Mouse (Mus musculus): ENCODE measurements at regions not wholly inside any gene's neighbourhood (a gene's known extent, or its start where the extent isn't known, plus 50 kb on each side); places are given as distances from the start of the nearest gene placed in this dataset.

DNA sequence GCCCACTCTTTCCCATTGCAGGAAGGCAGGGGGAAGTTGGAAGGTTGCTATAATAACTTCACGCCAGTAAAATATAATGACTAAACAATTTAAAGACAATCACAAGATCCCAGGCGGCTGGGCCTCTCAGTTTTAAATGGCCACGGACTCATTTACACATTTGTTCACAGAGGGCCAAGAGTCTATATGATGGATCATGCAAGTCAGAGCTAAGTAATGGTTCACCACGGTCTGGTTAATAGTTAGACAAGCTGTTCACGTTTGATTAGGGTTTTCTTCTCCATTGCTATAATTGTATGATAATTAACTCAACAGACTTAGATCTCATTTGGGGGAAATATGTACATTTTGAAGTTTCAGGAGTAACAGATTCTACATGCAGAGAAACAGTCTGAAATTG is 170.0 kb downstream of the Ppargc1a start:
- DNase-seq: no peak

DNA sequence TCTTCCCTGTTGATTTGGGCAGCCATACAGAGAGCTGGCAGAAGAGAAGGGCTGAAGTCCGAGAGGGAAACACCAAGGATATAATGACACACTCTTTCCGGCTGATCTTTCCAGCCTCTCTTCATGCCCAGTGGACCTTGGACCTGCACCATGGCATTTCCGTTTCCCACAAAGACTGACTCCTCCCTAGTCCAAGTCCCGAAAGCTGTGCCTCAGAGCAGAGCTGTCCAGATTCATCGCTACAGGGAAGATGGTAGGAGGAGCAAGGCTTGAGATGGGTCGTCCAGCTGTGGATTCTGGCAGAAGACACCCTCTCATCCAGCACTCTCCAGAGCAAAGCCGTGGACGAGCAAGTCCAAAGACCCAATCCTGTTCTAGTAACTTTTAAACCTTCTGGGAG is 176.2 kb downstream of the Ppargc1a start:
- DNase-seq: no peak

DNA sequence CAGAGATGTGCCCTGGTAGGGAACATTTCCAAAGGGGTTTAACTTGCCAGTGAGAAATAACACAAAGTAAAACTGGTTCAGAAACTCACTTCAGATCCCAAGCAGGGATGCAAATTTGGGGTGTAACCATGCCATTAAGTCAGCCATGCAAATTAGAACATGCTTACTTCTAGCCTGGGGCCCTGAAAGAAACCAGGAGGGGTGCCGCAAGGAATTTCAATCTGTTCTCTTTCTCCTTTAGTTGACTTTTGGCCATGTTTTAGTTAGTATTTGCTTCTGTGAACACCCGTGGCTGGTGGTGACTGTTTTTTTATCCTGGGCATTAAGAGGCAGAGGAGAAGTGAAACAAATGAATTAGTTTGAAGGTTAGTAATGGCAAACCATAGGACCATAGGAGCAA is 179.8 kb downstream of the Ppargc1a start:
- DNase-seq: no peak

GRCm38 (mm10) chr5:51386409-51386808 is 181.1 kb downstream of the Ppargc1a start:
- no peak for DNase-seq

DNA sequence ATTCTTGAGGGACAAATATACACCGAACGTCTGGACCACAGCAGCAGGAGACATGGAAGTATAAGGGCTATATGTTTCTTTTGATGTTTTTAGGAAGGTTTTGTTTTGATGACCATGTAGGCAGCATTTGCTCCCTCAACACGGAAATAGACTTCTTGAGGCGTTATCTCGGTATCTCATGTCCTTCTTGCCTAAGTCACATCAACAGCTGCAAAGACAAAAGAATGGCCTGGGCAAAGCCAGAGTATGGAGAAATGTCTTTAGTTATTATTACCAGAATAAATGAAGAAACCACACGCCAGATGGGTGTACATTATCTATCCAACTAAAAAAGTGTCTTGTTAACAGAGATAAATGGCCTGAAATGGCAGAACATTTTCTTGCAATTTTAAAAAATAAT is 183.2 kb downstream of the Ppargc1a start:
- no peak for DNase-seq

GRCm38 (mm10) chr5:51359101-51359500 is 208.4 kb downstream of the Ppargc1a start:
- DNase-seq: no peak

DNA sequence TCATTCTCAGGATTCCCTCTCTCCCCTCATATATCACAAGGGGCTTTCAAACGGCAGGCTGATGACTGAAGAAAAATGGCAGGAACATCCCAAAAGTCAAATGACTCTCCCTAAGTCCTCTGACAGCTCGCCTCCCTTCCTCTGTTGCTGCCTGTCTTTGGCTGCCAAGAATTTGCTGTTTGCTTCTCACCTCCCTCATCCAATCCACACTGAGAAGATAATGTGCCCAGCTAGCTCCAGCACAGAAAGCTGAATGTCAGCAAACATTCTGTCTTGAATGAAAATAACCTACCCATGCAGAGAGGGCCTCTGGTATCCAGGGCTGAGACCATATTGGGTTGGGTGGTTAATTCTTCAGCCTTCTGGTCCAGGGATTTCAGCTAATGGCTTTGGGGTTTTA is 219.3 kb downstream of the Ppargc1a start:
- no peak for DNase-seq

DNA sequence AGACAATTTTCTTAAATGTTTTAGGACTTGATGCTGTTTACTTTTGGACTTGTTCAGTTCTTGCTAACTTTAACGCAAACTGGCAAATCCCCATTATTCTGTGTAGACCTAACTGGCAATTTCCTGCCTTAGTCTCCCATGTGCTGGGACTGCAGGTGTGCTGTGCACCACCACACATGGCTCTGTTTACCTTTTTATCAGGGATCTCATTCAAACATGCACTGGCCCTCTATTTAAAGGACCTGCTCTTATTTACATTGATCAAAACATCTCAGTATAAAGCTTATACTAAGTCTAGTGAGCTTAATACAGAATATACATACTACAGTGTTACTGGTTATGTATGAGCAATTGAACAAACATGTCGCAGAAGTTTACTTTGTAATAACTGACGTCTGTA is 238.4 kb downstream of the Ppargc1a start:
- DNase-seq: no peak

DNA sequence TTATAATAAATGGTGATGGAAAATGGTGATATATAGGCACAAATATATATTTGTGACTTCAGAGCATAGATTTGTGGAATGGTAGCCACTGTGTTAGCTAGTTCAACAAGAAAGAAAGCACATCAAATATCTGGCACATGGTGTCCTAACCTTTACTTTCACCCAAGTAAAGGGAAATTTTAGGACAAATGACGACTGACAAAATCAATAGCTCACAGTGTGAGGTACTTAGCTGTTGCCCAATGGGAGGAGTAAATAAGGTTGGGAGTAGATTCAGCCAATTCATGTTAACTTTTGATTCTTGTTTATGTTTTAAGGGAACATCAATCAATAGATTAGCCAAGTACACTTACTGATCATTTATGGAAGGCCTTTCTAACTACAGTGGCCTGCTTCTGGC is 278.3 kb downstream of the Ppargc1a start:
- DNase-seq: no peak

GRCm38 (mm10) chr5:51288234-51288633 is 279.3 kb downstream of the Ppargc1a start:
- no peak for DNase-seq

- DNase-seq: peak; percentile 26
Observed at GRCm38 (mm10) chr5:51241156-51241555, 326.4 kb downstream of the Ppargc1a start.

DNA sequence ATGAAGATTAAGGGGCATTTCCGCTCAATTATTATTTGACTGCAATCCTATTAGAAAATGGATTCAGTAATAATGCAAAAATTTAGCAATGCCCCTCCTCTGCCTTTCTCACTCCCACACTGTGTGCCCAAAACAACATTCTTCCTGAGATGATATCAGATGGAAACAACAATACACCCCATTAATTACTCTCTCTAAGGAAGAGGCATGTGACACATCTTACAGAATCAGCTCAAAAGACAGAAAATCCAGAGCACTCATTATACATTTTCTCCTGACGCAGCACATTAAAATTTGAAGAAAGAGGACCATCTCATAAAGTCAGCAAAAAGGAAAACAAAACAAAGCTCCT is 333.5 kb downstream of the Ppargc1a start:
- DNase-seq: no peak

- DNase-seq: no peak
Observed at GRCm38 (mm10) chr5:51233271-51234003, 334.1 kb downstream of the Ppargc1a start.

GRCm38 (mm10) chr5:51229806-51230205 is 337.7 kb downstream of the Ppargc1a start:
- DNase-seq: no peak

DNA sequence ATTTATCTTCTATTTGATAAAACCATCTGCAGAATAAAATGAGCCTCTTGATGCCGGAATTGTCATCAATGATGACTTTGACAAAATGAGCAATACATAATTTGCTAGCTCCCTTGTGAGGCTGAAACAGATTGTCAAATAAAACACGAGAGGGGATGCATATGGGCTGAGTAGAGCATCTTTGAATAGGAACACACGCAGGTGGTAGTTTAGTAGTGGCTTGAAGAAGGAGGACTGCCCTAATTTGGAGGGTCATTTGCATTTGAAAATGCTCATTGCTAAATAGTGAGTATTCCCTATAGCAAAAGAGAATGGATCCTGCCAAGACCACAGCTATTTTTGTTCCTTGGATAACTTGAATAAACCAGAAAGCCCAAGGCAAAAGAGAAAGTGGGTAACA is 339.5 kb downstream of the Ppargc1a start:
- DNase-seq: no peak

GRCm38 (mm10) chr5:51203266-51203665 is 364.3 kb downstream of the Ppargc1a start:
- DNase-seq: no peak

GRCm38 (mm10) chr5:51202525-51203215 is 364.9 kb downstream of the Ppargc1a start:
- DNase-seq: no peak

DNA sequence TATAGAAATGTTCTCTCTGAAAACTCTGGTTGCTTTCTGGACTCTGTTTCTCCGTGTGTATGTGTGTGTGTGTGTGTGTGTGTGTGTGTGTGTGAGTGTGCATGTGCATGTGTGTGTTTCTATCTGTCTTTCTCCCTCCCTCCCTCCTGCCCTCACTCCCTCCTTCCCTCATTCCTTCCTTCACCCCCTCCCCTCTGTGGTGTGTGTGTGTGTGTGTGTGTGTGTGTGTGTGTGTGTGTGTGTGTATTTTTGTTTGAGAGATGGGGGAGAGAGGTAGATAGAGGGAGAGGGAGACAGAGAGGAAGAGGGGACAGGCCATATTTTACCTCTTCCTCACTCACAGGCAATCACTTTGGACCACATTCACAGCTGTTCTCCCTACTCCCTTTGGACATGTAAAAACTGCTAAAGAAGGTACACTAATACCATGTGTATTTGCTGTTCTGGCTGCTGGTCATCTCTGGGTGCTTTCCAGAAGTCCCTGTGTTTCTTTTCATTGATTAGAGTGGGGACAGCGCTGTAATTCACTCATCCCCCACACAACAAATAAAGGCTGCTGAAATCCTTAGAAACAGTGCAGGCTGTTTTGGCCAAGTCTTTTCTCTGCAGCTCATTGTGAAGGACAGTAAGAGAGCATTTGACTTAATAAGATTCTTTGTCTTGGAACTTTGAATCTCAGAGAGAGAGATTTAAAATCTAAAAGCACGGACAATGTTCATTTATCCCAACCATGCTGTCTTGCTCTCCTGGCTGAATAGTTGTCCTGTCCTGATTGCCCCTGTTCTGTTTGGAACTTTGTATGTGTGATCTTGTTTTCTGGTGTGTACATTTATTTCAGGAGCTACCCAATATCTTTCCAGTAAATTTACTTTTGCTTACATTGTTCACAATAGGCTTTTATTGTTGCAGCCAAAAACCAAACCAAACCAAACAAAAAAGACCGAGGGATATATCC is 370.9 kb downstream of the Ppargc1a start:
- no peak for DNase-seq

DNA sequence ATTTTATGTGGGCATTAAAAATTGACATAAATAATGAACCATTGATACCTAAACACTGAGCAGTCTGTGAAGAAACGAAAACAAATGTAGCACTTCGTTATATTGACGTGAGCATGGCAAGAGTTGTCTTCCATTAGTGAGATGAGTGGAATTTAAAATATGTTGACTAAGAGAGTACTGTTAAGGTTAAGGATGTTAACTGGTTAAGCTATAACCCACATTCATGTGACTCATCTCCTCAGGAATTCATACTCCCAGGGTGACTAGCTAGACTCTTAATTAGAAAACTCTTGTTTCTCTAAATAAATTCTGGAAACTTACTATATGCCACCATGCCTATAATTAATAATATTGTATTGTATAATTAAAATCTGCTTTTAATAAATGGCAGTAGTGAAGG is 376.9 kb downstream of the Ppargc1a start:
- no peak for DNase-seq

DNA sequence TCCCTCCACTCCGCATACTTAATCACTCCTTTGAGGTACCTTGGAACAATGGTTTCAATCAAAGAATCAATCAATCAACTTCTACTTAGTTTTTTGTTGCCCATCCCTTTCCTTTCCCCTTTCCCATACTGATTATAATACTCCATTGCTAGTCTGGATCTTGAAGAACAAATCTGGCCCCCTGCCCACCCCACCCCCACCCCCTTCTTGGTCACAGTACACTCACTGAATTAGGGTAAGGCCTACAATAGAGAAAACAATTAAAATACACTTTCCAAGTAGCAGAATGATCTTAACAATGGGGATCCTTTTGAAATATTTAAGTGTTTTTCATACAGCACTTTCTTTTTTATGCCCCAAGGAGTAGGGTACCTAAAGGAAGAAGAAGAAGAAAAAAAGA is 397.7 kb downstream of the Ppargc1a start:
- no peak for DNase-seq

GRCm38 (mm10) chr5:51168206-51168605 is 399.3 kb downstream of the Ppargc1a start:
- no peak for DNase-seq

DNA sequence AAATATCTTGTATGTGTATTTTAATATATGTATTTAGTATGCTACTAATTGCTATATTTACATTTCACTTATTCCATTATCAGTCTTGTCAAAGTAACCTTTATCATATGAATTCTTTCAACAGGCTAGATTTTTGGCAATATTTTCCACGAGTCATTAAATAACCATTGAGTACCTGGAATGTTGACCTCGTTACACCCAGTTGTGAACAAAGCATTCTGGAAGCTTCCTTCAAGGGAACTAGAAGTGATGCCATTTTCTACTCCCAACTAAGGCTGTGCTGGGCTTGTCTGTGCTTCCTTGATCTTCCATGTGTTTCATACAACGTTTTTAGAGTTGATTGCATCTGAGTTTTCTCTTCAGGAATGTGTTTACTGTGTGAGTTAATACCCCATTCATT is 410.6 kb downstream of the Ppargc1a start:
- DNase-seq: no peak

GRCm38 (mm10) chr5:51144842-51145241 is 422.7 kb downstream of the Ppargc1a start:
- DNase-seq: no peak

All from adrenal gland, postnatal 10 days (tissue).